Mouse (Mus musculus) embryo, embryonic 10 days (tissue): ENCODE measurements around the gene Olfr1009.
"Not testable (repeated sequence)": the region's sequence is repeated elsewhere in the genome, so short reads cannot be mapped to it uniquely, and the experiment has no call there.

Experiments used
- DNase-seq: peaks from one replicate; pipeline ENCODE4 v3.0.0-alpha.2; 2015; ENCODE audit warnings: low spot score

The Olfr1009 gene

DNA sequence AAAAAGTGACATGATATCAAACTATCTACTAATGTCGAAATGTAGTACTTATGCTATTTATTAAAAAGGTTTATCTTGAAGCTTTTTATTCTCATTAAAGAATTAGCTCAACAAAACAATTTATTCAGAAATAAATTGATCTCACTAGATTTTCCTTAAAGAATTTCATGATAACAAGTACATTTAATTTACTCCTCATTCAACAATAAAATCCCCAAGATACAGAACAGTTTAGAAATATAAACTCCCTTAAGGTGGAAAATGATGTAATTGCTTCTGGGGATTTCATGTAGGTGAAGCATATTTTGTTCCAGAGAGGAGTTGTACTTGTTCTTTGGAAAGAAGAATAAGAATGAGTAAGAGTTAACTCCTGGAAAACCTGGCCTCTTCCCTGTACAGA, at the start of gene Olfr1009:
Olfr1009 (plus strand) TSS at position 301 of the 400 bp plus-strand sequence.
- DNase-seq, result no peak

GRCm38 (mm10) chr2:85678667-85679066, 36.6 kb upstream of the Olfr1009 start, which contains the start of gene Olfr1006:
Olfr1006 (minus strand) TSS chr2:85678767.
- no peak for DNase-seq

DNA sequence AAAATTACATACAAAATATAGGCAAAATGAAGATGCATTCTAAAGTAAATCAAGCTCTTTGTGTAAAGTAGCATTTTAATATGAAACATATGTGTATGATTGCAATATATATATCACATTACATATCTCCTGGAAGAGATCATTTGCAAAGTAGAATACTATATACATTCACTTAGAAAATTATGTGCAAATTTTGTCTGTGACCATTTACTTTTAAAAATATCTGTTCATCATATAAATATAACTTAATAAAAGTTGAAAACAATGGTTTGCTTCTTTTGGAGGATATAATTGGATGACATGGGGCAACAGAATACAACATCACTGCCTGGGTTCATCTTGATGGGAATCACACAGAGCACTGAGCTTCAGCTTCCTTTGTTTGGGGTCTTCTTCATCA, 26.1 kb upstream of the Olfr1009 start, which contains the start of gene Olfr1008:
Olfr1008 (plus strand) TSS at position 301 of the 400 bp plus-strand sequence.
- DNase-seq, result no peak

- DNase-seq, result not testable (repeated sequence)
Observed at GRCm38 (mm10) chr2:85710680-85711079, 4.5 kb upstream of the Olfr1009 start.

DNA sequence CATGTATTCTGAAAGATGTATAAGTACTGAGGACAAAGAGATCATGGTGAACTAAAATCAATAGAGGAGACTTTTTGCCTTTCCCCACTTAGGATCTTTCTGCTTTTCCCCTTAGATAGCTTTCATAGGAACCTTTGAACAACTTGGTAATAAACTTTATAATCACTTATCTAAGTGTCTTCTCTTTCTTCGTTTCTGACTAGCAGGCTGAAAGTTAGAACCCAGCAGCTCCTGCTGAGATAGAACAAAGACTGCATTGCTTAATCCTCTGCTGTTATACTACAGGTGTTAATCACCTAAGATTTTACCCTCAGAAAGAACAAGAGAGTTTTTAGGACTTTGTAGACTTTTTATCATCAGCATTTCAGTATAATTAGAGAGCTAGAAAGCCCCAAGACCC, 4.1 kb upstream of the Olfr1009 start:
- no peak for DNase-seq

DNA sequence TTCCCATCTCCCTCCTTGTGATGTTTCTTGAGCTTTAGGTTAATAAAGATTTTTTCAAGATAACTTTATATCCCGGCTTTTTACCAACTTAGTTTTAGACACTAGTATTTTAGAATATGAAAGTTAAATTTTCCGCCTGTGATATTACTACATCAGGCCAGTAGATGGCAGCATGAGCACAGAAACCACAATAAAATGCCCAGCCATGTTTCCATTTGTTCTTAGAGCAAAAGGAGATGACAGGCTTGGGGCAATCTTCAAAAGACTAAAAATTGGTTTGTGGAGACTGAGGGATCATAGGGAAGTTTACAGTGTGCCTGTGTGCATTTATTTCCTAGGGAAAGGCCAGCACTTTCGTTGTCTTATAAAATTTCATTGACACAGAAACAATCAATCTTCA, 10.6 kb downstream of the Olfr1009 start:
- DNase-seq, result peak; percentile 50

DNA sequence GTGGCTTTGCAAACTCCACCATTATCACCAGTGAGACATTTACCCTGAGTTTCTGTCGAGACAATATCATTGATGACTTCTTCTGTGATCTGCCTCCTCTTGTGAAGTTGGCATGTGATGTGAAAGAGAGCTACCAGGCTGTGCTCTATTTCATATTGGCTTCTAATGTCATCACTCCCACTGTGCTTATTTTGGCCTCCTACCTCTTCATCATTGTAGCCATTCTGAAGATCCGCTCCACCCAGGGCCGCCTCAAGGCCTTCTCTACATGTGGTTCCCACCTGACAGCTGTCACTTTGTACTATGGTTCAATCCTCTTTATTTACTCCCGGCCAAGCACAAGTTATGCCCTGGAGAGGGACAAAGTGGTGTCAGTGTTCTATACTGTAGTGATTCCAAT, 38.6 kb downstream of the Olfr1009 start:
- no peak for DNase-seq

GRCm38 (mm10) chr2:85762666-85763065, 47.4 kb downstream of the Olfr1009 start, which contains the start of gene Olfr1012:
Olfr1012 (minus strand) TSS chr2:85762766.
- no peak for DNase-seq

DNA sequence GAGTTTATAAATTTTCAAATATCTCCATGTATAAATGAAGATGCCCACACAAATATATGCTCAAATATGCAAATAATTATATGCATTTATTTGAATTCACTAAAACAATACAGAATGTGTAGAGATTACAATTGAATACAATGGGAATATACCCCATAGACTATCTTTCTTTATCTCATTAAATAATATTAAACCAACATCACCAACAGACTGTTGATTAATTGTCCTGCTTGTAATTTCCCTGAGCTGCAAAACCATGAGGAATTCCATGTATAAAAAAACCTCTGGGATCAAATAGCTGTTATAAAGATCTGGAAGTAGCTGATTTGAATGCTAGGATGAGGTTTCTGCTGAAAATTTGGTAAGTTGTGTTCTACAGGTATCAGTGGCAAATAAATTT, 51.6 kb downstream of the Olfr1009 start, which contains the start of gene Olfr1013:
Olfr1013 (plus strand) TSS at position 301 of the 400 bp plus-strand sequence.
- DNase-seq, result no peak

GRCm38 (mm10) chr2:85772413-85772812, 57.2 kb downstream of the Olfr1009 start, which contains the start of gene Olfr1014:
Olfr1014 (plus strand) TSS chr2:85772713.
- DNase-seq, result no peak
